Mouse (Mus musculus) embryonic facial prominence, embryonic 12.5 days (tissue): ENCODE measurements around the gene Thtpa. TPM values are rescaled to one million over a fixed set of nuclear protein-coding genes. Genes with fewer than 3 reads are reported as not detected.

Experiments used
- ATAC-seq: fragments of 200-750 bp; cut with Nextera tagmentation; 2 replicates; pipeline ENCODE4 v1.8.0; 2017; ENCODE audit not compliant: insufficient number of reproducible peaks, insufficient read depth, low FRiP score, low TSS enrichment
- H3K27ac ChIP-seq: fragments of 300-500 bp; sonication (generic); 2 replicates; pipeline ENCODE4 v1.5.1; 2016; ENCODE audit warnings: mild to moderate bottlenecking
- H3K27me3 ChIP-seq: fragments of 300-500 bp; sonication (generic); 2 replicates; pipeline ENCODE4 v1.6.1; 2016; ENCODE audit warnings: mild to moderate bottlenecking, moderate library complexity
- H3K36me3 ChIP-seq: fragments of 300-500 bp; sonication (generic); 2 replicates; pipeline ENCODE4 v1.6.1; 2016; ENCODE audit warnings: mild to moderate bottlenecking
- H3K4me1 ChIP-seq: fragments of 300-500 bp; sonication (generic); 2 replicates; pipeline ENCODE4 v1.6.1; 2016
- H3K4me2 ChIP-seq: fragments of 300-500 bp; sonication (generic); replicated peaks from 2 replicates; pipeline ENCODE4 v1.6.1; 2016; ENCODE audit warnings: mild to moderate bottlenecking, moderate library complexity
- H3K4me3 ChIP-seq: fragments of 300-500 bp; sonication (generic); 2 replicates; pipeline ENCODE4 v1.5.1; 2016; ENCODE audit warnings: mild to moderate bottlenecking
- H3K9ac ChIP-seq: fragments of 300-500 bp; sonication (generic); 2 replicates; pipeline ENCODE4 v1.6.1; 2016; ENCODE audit warnings: mild to moderate bottlenecking, moderate library complexity
- H3K9me3 ChIP-seq: fragments of 300-500 bp; sonication (generic); 2 replicates; pipeline ENCODE4 v1.6.1; 2016; ENCODE audit warnings: mild to moderate bottlenecking, moderate library complexity
- WGBS: fragments of 180-500 bp; shearing (Covaris S2); methylation state at CpG from one replicate; pipeline ENCODE4 v1.1.7; 2016; 5-methylcytosine and 5-hydroxymethylcytosine counted together
- polyA plus RNA-seq: library from polyadenylated mRNA; unstranded; fragments of >200 nt; fragmentation: Nextera tagmentation; extraction: Ambion mirVana; gene quantifications from 2 replicates; pipeline ENCODE4 v1.2.1, GENCODE M21; 2016

The Thtpa gene
- polyA plus RNA-seq, 1 experiment from 2014 or later = 24.2 TPM

DNA sequence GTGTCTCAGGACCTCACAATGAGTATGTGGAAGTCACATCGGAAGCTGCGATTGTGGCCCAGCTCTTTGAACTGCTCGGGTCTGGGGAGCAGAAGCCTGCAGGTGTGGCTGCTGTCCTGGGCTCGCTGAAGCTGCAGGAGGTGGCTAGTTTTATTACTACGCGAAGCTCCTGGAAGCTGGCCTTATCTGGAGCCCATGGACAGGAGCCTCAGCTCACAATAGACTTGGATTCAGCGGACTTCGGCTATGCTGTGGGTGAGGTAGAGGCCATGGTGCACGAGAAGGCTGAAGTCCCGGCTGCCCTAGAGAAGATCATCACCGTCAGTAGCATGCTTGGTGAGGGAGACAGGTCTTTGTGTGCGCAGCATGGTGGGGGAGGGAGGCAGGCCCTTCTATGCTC, 1.1 kb downstream of the Thtpa start:
- Histone ChIP-seq H3K9me3 (no peaks in the 10 kb centered on the region), H3K27me3 (no peaks in the 10 kb centered on the region), H3K4me3 (peak overlapping the region; percentile 58), H3K9ac (peak overlapping the region; percentile 13; the same call in 1 of the 2 replicates), H3K4me1 (peaks cover 24% of the 10 kb centered on the region), H3K36me3 (0 out of 2 replicates have a peak, but pooled peaks cover 5% of the 10 kb centered on the region), H3K4me2 (peak overlapping the region; percentile 66), H3K27ac (no peak overlapping the region)
- WGBS = 75% methylated on average over 12 of the region's 12 CpGs
- ATAC-seq = no peak

GRCm38 (mm10) chr14:55096573-55097087, 2.0 kb downstream of the Thtpa start:
- H3K9me3 ChIP-seq = no peaks in the 10 kb centered on the region
- H3K36me3 ChIP-seq = 0 out of 2 replicates have a peak, but pooled peaks cover 5% of the 10 kb centered on the region
- H3K4me1 ChIP-seq = peaks cover 17% of the 10 kb centered on the region
- H3K27ac ChIP-seq = no peak overlapping the region
- 55% methylated on average over 9 of the region's 9 CpGs for WGBS
- no peak overlapping the region; the same call in 1 of the 2 replicates for H3K9ac ChIP-seq
- 0 out of 2 replicates have a peak overlapping the region, but pooled peaks have one; percentile 8 for H3K4me2 ChIP-seq
- H3K27me3 ChIP-seq = no peaks in the 10 kb centered on the region
- no peak overlapping the region for H3K4me3 ChIP-seq
- ATAC-seq = no peak

GRCm38 (mm10) chr14:55097646-55098045, 3.1 kb downstream of the Thtpa start:
- Histone ChIP-seq H3K9ac (no peak overlapping the region), H3K27ac (no peak overlapping the region), H3K27me3 (no peaks in the 10 kb centered on the region), H3K4me3 (no peak overlapping the region), H3K36me3 (0 out of 2 replicates have a peak, but pooled peaks cover 5% of the 10 kb centered on the region), H3K4me2 (no peak overlapping the region), H3K4me1 (peaks cover 17% of the 10 kb centered on the region), H3K9me3 (no peaks in the 10 kb centered on the region)
- ATAC-seq = no peak
- 58% methylated on average over 10 of the region's 10 CpGs for WGBS

DNA sequence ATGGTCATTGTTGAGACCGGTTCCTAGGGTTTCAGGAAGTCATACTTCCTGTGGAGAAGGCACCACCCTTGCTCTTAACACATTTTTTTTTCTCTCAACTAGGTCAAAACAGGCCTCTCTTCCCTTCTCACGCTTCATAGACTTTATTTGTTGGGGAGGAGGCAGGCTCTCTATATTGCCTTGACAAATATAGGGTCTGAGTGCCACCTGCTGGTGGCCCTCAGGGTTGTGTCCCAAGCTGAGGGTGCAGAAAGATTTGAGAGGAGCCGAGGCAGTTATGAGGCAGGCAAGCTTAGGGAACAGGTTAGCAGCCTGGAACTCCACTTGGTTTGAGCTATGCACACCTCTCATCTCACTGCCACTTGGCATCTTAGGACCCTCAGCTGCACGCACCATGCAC, 3.5 kb downstream of the Thtpa start:
- WGBS = 56% methylated on average over 4 of the region's 4 CpGs
- H3K4me2 ChIP-seq = no peak overlapping the region
- no peak overlapping the region for H3K27ac ChIP-seq
- no peak overlapping the region for H3K4me3 ChIP-seq
- 0 out of 2 replicates have a peak, but pooled peaks cover 5% of the 10 kb centered on the region for H3K36me3 ChIP-seq
- H3K9me3 ChIP-seq = no peaks in the 10 kb centered on the region
- no peaks in the 10 kb centered on the region for H3K27me3 ChIP-seq
- no peak overlapping the region for H3K9ac ChIP-seq
- no peak for ATAC-seq
- peaks cover 17% of the 10 kb centered on the region for H3K4me1 ChIP-seq

DNA sequence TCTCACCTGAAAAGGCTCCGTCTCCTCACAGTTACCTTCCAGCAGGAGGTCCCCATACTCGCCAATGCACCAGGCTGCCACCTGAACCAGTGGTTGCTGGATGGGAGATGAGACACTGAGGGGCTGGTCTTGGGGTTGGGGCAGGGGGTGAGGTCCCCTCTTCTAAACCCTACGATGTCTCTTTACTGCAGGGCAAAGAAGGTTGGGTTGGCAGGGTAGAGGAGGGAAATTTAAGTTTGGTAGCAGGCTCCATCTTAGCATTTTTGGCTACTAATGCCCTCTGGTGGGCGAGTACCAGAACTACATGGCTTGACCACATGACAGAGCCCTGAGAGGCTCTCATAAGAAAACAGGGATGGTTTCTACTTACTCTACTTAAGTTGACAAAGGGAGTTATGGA, 7.0 kb downstream of the Thtpa start:
- H3K9ac ChIP-seq = no peak overlapping the region
- no peaks in the 10 kb centered on the region for H3K9me3 ChIP-seq
- no peak overlapping the region for H3K27ac ChIP-seq
- no peak overlapping the region for H3K4me2 ChIP-seq
- no peak overlapping the region for H3K4me3 ChIP-seq
- H3K36me3 ChIP-seq = 0 out of 2 replicates have a peak, but pooled peaks cover 5% of the 10 kb centered on the region
- 56% methylated on average over 4 of the region's 4 CpGs for WGBS
- no peak for ATAC-seq
- H3K27me3 ChIP-seq = no peaks in the 10 kb centered on the region
- H3K4me1 ChIP-seq = peaks cover 19% of the 10 kb centered on the region

DNA sequence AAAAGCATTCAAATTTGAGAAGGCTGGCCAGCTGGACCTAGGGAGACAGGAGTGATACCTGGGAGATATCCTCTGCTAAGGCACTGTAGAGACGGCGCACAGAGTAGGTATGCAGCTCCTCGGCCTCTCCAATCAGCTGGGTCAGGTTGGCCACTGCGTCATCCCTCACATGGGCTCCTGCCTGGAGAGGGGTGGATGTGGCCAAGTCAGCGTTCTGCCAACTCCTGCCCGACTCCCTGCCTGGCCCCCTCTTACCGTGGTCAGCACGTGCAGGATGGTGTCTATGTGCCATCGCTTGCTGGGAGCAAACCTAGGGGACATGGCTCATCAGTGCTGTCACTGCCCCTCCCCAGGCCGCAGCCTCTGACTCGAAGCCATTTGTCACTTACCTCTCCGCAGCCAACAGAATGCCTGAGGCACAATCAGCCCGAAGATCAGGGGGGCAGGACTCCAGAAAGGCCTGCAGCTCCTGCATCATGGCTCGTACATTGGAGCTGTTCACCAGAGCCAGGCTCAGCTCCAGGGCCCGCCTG, 7.7 kb downstream of the Thtpa start:
- WGBS = 78% methylated on average over 15 of the region's 15 CpGs
- Histone ChIP-seq H3K9me3 (no peaks in the 10 kb centered on the region), H3K36me3 (0 out of 2 replicates have a peak, but pooled peaks cover 5% of the 10 kb centered on the region), H3K4me3 (no peak overlapping the region), H3K27me3 (no peaks in the 10 kb centered on the region), H3K27ac (no peak overlapping the region), H3K4me2 (no peak overlapping the region), H3K4me1 (peaks cover 16% of the 10 kb centered on the region; the same call in 1 of the 2 replicates), H3K9ac (no peak overlapping the region)
- ATAC-seq = no peak

DNA sequence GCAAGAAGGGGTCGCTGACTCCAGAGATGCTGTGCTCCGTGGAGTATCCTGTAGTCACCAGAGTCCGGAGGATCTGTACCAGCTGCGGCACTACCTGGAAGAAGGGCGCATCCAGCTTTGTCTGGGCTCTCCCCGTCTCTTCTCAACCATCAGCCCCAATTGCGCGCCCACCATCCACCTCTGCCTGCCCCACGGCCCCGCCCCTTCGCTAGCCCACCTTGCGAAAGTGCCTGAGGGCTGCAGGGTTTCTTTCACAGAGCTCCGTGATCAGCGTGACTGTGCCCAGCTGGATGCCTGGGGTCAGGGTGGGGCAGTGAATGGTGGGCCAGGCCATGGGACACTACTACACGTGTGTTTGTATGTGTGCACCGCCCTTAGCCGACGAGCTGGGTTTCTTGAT, 9.8 kb downstream of the Thtpa start:
- peaks cover 4% of the 10 kb centered on the region for H3K27me3 ChIP-seq
- peaks cover 28% of the 10 kb centered on the region for H3K4me1 ChIP-seq
- H3K4me3 ChIP-seq = no peak overlapping the region
- H3K9me3 ChIP-seq = no peaks in the 10 kb centered on the region
- H3K36me3 ChIP-seq = no peaks in the 10 kb centered on the region
- H3K4me2 ChIP-seq = no peak overlapping the region
- no peak for ATAC-seq
- H3K9ac ChIP-seq = no peak overlapping the region
- 82% methylated on average over 18 of the region's 18 CpGs for WGBS
- no peak overlapping the region for H3K27ac ChIP-seq

GRCm38 (mm10) chr14:55105386-55105785, 10.8 kb downstream of the Thtpa start:
- peak overlapping the region; percentile 92 for H3K4me2 ChIP-seq
- 0 out of 2 replicates have a peak, but pooled peaks have one; percentile 4 for ATAC-seq
- H3K4me1 ChIP-seq = peaks cover 35% of the 10 kb centered on the region
- H3K27me3 ChIP-seq = peaks cover 14% of the 10 kb centered on the region
- 3% methylated on average over 7 of the region's 7 CpGs for WGBS
- H3K9ac ChIP-seq = peak overlapping the region; percentile 72
- no peaks in the 10 kb centered on the region for H3K36me3 ChIP-seq
- H3K27ac ChIP-seq = peak overlapping the region; percentile 71
- peak overlapping the region; percentile 46 for H3K4me3 ChIP-seq
- no peaks in the 10 kb centered on the region for H3K9me3 ChIP-seq

GRCm38 (mm10) chr14:55105836-55106809, 11.5 kb downstream of the Thtpa start, which contains the start of gene Ap1g2:
Gene Ap1g2 (minus strand): TSS chr14:55106593.
- H3K4me1 ChIP-seq = peaks cover 35% of the 10 kb centered on the region
- no peaks in the 10 kb centered on the region for H3K9me3 ChIP-seq
- ATAC-seq = peak; percentile 30; the same call in 1 of the 2 replicates
- peaks cover 17% of the 10 kb centered on the region for H3K27me3 ChIP-seq
- H3K27ac ChIP-seq = peak within 1 kb of the TSS; percentile 71
- H3K4me3 ChIP-seq = peak within 1 kb of the TSS; percentile 46
- H3K4me2 ChIP-seq = peak within 1 kb of the TSS; percentile 92
- peak within 1 kb of the TSS; percentile 72 for H3K9ac ChIP-seq
- WGBS = under 1% methylated on average over 39 of the region's 39 CpGs
- H3K36me3 ChIP-seq = no peaks in the 10 kb centered on the region

GRCm38 (mm10) chr14:55106990-55107389, 12.4 kb downstream of the Thtpa start:
- peaks cover 35% of the 10 kb centered on the region for H3K4me1 ChIP-seq
- H3K27ac ChIP-seq = no peak overlapping the region
- H3K9me3 ChIP-seq = no peaks in the 10 kb centered on the region
- H3K36me3 ChIP-seq = no peaks in the 10 kb centered on the region
- H3K27me3 ChIP-seq = peaks cover 24% of the 10 kb centered on the region
- H3K4me2 ChIP-seq = no peak overlapping the region
- H3K4me3 ChIP-seq = no peak overlapping the region
- no peak overlapping the region for H3K9ac ChIP-seq
- ATAC-seq = no peak
- WGBS = 63% methylated on average over 8 of the region's 8 CpGs

GRCm38 (mm10) chr14:55108202-55108870, 13.8 kb downstream of the Thtpa start:
- no peak for ATAC-seq
- H3K9ac ChIP-seq = no peak overlapping the region

More at GRCm38 (mm10) chr14:55108202-55108870, 13.8 kb downstream of the Thtpa start:
- no peaks in the 10 kb centered on the region for H3K9me3 ChIP-seq
- H3K4me1 ChIP-seq = peaks cover 35% of the 10 kb centered on the region
- WGBS = 38% methylated on average over 9 of the region's 9 CpGs
- H3K36me3 ChIP-seq = no peaks in the 10 kb centered on the region
- peak overlapping the region; percentile 25; the same call in 1 of the 2 replicates for H3K4me2 ChIP-seq
- H3K27me3 ChIP-seq = peaks cover 35% of the 10 kb centered on the region
- H3K4me3 ChIP-seq = no peak overlapping the region
- H3K27ac ChIP-seq = peak overlapping the region; percentile 36; the same call in 1 of the 2 replicates
